Mouse (Mus musculus) kidney, postnatal 36 days (tissue): Measurements from ENCODE around the gene Gigyf1.

Experiments
- DNase-seq, 2 experiments: peaks; one replicate each; pipeline ENCODE4 v3.0.0; 2021 to 2022; ENCODE audit warnings: mixed read lengths in 2 of 2

The Gigyf1 gene

GRCm38 (mm10) chr5:137518436-137518835, at the start of gene Gigyf1:
Gene Gigyf1 (plus strand): TSS chr5:137518548.
- peak in 1 of 2 experiments; percentile 69 for DNase-seq

- no peak for DNase-seq
These were observed 46.0 kb upstream of the Gigyf1 start for GRCm38 (mm10) chr5:137472252-137472904.

- no peak for DNase-seq
These were observed 44.0 kb upstream of the Gigyf1 start for GRCm38 (mm10) chr5:137474351-137474750.

- no peak for DNase-seq
These were observed 41.4 kb upstream of the Gigyf1 start, which contains the start of gene Zan for GRCm38 (mm10) chr5:137476964-137477363. Gene Zan (minus strand): TSS chr5:137477064.

DNA sequence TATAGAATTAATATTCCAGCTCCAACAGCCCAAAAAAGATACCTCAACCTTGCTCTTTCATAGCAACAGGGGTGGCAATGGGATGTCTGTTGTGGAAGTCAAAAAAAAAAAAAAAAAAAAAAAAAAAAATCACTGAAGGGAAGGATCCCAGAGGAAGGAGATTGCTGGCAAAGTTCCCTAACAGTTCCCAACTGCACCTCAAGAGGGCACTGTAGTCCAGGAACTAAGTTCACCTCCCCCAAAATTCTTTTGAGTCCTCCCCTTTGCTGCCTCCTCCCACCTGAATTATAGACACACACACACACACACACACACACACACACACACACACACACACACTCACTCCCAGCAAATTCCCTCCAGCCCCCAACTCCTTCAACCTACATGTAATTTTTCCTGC, 37.2 kb upstream of the Gigyf1 start:
- peak; percentile 89 for DNase-seq

GRCm38 (mm10) chr5:137481897-137482296, 36.5 kb upstream of the Gigyf1 start:
- DNase-seq: peak in 1 of 2 experiments; percentile 12

- DNase-seq: no peak
These were observed 33.1 kb upstream of the Gigyf1 start for GRCm38 (mm10) chr5:137485071-137485850.

- DNase-seq: no peak
These were observed 32.5 kb upstream of the Gigyf1 start for GRCm38 (mm10) chr5:137485851-137486155.

- peak in 1 of 2 experiments; percentile 19 for DNase-seq
These were observed 30.7 kb upstream of the Gigyf1 start for GRCm38 (mm10) chr5:137487616-137488015.

DNA sequence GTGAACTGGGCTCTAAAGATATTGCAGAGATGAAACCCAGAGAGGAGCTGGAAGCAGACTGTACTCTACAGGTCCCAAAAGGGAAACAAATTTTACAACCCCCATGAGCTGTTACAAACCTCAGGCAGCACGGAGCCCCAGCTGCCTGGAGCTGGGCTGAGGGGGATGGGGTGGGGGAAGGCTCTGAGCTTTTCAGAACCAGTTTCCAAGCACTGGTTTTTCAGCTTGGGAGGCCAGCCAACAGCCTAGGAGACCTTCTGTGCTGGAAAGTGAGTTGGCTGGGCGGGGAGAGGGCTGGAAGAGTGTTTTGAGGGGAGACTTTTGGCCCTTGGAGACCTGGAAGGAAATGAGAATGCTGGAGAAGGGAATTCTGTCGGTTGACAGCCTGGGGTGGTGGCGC, 26.8 kb upstream of the Gigyf1 start:
- DNase-seq: peak; percentile 62 to 64

GRCm38 (mm10) chr5:137493831-137494230, 24.5 kb upstream of the Gigyf1 start:
- DNase-seq: peak; percentile 26 to 32

DNA sequence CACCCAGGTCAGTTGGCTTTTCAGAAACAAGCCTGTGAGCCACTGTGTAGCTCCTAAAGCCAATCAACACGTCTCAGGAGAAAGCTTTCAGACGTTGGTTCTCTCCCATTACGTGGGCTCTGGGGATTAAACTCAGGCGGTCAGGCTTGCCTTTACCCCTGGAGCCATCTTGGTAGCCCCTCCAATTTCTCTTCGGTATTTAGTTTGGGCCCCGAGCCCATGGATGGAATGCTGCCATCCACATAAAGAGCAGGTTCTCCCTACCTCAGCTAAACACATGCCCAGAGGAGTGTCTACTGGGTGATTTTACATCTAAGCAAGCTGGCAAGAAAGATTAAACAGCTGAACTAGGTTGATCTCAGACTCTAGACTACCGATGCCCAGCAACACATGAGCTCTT, 18.2 kb upstream of the Gigyf1 start:
- DNase-seq: no peak

DNA sequence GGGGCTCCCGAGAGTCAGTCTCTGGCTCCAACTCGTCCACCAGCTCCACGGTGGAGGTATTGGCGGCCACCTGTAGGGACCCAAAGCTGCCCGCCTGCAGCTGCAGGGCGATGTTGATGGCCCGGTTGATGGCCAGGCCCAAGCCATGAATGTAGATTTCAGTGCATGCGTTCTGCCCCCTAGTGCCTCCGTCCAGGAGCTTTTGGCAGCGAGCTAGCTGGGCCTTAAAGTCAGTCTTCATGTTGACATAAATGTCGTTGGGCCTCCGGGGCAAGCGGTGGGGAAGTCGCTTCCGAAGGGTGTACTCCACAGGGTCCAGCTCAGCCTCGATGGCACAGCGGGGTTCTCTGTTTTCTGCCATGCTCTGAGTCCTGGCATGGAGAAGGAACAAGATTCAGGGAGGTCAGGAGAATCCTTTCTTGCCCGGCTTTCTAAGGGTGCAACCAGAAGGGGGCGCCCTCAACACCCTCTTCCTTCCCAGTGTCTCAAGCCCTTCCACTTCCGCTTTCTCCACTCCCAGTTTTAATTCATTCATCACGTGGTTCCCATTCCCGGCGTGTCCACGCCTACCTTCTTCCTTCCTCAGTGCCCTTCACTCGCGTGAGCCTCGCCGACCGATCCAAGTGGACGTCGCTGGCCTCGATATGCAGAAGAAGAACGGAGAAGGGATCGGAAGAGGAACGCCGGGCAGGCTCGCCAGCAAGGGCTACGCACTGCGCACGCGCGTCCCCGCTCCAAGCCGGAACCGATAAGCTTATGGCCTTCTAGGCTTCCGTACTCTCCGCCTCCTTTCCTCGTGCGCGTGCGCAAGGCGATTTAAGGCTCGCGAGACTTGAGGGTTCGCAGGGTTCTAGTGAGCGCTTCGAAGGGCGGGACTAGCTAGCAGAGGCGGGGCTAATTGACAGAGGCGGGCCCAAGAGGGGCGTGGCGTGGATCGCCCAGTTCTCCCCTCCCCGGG, 16.4 kb upstream of the Gigyf1 start, which contains the start of gene Pop7:
Gene Pop7, minus strand, starts transcription at position 810 of the 958 bp plus-strand sequence.
- peak; percentile 99 to 100 for DNase-seq

- peak; percentile 89 to 92 for DNase-seq
These were observed 15.7 kb upstream of the Gigyf1 start for GRCm38 (mm10) chr5:137502667-137503110.

DNA sequence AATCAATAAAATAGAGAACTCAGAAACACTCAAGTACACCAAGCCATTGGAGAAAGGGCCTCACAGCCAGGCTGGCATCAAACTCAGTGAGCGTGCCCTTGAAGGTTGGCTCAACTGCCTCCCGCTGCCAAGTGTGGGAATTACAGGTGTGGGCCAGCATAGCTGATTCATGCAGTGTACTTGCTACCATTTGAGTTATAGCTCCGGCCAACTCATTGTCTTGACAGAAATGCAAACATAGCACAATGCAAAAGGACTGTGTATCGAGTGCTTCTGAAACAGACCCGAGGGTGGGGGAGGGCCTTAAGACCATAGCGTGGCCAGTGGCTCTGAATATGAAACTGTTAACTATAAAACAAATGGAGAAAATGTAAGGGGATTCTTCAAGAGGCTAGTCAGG, 14.3 kb upstream of the Gigyf1 start:
- peak in 1 of 2 experiments; percentile 57 for DNase-seq

GRCm38 (mm10) chr5:137510014-137510501, 8.3 kb upstream of the Gigyf1 start:
- peak; percentile 79 to 90 for DNase-seq

DNA sequence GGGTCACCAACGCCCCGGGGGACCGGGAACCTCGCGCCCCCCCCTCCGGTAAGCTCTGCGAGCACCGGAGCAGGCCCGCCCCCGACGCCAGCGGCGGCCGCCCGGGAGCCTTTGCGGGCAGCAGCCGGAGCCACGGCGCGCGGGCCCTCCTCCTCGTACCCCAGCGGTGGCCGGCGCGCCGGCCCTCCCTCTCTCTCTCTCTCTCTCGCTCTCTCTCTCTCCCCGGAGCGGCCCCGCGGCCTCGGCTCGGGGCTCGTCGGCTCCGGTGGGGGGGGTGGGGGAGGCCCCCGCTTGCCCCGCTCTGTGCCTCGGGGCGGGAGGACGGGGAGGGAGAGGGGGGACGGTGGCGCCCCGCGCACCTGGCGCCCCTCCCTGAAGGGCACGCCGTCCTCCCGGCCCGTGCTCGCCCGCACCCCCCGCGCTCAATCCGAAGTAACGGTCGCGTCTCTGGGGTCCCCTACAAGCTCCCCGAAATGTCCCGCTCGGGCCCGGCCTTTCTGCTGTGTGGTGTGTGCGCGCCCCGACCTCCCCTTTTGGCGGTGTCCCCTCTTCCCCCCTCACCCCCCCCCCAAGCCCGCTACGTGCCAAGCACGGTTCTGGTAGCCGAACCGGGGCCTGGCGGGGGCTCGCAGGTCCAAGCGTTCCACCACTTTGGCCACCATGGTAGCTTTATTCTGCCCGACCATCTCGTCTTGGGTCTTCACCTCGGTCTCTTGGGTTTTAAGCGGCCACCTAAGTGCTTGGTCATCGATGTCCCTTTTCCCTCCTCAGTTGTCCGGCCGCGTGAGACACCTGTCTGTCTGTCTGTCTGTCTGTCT, 7.6 kb upstream of the Gigyf1 start:
- DNase-seq: peak in 1 of 2 experiments; percentile 42

- DNase-seq: no peak
These were observed 6.6 kb upstream of the Gigyf1 start for GRCm38 (mm10) chr5:137511706-137512105.

GRCm38 (mm10) chr5:137512847-137513794, 5.2 kb upstream of the Gigyf1 start:
- DNase-seq: peak in 1 of 2 experiments; percentile 75

GRCm38 (mm10) chr5:137513951-137514721, 4.2 kb upstream of the Gigyf1 start:
- no peak for DNase-seq
